Mouse (Mus musculus) WW6 (cell line): ENCODE results near the gene Ipmk.
A peak's percentile ranks its signal among the peaks of the same experiment; 100 is the strongest.

Experiments
- DNase-seq: peaks from one replicate; pipeline ENCODE4 v3.0.0-alpha.2; 2013; ENCODE audit warnings: low read depth, low spot score

Ipmk gene

DNA sequence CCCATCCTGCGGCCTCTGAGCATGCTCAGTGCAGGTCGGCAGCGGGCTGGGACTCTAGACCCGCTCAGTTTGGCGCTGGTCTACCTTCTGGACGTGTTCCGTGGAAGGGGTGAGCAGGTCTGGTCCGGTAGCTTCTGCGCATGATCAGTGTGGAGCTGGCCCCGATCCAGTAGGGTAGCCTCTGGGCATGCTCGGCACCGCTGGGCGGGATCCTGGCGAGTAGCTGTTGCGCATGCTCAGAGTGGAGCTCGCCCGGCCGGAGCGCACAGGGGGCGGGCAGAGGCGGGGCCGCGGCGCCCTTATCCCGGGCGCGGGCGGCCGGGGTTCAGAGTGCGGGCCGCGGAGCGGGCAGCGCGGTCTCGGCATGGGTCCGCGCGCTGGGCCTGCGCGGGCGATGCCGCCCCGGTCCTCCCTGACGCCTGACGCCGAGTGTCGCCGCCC is at the start of gene Ipmk:
TSS of gene Ipmk (plus strand) at position 255 of the 441 bp plus-strand sequence.
- peak; percentile 95 for DNase-seq

DNA sequence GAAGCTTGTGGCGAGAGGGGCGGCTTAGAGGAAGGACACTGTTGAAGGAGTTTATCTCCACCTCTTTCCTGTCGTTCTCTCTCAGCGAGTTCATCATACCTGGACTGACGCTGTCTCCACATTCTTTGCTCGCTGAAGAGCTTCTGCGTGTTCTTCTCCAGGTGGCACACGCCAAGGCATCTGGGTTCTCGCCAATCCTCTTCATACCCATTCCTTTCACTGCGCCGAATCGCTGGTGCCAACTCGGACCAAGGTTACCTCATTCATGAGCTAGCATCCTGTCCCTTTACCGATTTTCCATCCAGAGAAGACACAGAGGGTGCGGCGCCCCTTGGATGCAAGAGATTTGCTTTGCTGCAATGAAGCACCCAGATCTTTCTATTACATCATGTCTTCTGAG is 47.4 kb upstream of the Ipmk start:
- DNase-seq = no peak

DNA sequence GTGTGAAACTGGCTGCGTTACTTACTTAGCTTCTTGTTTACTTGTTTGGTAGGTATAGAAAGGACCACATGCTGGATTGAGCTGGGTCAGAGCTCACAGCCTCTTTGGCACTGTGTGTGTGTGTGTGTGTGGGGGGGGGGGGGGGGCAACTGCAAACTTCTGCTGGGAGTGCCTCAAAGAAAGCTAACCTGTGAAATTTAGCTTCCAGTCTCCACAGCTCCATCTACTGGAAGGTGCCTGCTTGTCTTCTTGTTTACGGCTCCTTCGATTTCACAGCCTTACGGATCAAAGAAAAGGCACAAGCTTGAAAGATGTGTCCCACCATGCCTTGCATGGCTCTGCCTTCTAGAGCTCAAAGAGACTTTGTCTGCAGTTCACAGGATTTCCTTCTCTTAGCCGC is 45.1 kb upstream of the Ipmk start:
- DNase-seq = no peak

DNA sequence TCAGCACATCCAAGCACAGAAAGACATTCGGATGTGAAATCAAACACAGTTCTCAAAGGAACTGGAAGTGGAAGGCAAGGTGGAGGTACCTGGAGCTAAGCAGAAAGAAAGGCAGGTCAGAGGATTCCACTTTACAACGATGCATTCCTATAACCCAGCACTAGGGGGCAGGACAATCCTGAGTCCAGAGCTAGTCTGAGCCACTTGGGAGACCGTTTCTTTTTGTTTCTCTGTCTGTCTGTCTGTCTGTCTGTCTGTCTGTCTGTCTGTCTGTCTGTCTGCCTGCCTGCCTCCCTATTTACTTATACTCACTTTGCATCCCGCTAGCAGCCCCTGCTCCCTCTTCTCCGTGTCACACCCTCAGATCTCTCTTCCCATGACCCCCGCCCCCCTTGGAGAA is 41.4 kb upstream of the Ipmk start:
- no peak for DNase-seq

DNA sequence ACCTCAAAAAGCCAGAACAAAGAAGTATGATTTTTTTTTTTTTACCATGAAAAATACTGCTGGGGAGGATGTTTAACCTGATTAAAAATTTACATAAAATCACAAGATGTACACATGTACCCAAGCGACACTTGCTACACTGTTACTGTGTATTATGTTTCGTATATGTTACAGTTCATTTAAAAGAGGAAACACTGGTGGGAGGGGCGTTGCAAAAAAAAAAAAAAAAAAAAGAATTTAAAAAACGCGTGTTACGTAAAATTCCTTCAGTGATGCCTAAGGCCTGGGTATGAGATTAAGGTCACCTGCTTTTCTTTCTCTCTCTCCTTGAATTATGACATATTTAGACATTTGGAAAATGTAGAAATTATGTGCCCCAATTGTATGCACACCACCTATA is 40.8 kb upstream of the Ipmk start:
- DNase-seq = no peak

DNA sequence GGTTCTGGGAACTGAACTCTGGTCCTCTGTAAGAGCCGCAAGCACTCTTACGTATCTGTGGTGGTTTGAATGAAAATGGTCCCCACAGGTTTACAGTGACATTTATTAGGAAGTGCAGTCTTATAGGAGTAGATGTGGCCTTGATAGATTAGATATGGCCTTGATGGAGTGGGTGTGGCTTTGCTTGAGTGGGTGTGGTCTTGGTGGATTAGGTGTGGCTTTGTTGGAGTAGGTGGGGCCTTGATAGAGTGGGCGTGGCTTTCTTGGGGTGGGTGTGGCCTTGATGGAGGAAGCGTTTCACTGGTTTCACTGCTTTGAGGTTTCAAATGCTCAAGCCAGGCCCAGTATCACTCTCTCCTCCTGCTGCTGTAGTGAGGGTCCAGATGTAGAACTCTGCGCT is 39.4 kb upstream of the Ipmk start:
- no peak for DNase-seq

DNA sequence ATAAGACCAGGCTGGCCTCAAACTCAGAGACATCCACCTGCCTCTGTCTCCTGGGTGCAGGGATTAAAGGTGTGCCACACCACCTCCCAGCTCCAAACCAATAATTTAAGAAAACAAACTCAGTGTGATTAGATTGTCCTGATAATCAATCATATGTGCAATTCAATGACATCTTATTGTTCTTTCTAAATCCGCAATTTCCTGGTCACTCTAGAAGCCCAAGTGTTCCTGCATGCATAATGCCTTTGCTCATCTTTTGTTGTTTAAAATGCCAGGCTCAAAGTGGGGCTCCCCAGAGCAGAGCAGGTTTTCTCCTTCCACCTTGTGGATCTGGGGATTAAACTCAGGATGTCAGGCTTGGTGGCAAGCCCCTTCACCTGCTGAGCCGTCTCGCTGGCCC is 37.3 kb upstream of the Ipmk start:
- no peak for DNase-seq

DNA sequence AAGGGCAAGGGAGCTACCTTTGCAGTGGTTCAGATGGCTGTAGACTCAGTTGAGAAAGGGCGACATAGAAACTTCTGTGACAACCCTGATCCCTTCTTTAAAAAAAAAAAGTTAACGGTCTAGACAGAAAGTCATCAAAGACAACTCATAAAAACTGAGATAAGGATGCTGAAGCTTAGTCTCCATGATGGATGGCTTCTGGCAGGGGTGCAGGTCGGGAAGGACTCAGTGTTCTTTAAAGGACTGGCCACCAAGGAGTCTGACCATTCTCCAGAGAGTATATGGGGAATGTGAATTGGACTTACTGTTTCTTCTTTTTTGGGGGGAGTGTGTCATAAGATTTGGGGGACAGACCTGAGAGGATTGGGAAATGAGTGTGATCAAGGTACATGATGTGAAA is 33.0 kb upstream of the Ipmk start:
- DNase-seq = no peak

DNA sequence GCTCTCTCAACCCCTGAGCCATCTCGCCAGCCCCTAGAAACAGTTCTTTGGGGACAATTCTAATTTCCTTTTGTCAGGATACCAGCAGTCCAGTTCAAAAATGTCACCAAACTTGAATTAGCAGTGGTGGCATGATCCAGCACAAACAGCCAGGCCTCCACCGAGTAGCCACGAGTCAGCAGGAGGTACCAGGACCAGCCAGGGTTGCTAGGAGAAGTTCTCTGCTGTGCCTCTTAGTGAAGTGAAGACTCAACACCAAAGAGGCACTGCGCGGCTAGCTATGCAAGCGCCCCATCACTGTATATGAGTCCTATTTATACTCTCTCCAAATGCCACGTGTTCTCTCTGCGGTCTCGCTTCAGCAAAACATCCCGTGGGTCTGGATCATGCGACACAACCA is 31.5 kb upstream of the Ipmk start:
- DNase-seq = no peak

DNA sequence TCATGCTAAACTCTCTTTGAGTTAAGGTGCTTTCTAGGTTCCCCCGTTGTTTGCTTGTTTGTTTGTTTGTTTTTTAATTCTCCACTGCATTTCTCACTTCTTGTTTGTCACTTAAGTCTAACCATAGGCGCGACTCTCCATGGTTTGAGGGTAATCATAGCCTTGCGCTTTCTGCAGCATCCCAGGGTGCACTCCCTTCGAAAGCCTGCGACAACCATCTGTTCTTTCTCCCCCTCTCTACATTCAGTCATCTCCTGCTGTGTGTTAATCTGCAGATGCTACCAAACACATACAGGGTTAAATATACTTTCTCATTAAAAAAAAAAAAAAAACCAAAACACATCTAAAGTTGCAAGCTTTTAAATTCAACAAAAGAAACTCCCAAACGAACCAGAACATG is 31.1 kb upstream of the Ipmk start:
- no peak for DNase-seq

DNA sequence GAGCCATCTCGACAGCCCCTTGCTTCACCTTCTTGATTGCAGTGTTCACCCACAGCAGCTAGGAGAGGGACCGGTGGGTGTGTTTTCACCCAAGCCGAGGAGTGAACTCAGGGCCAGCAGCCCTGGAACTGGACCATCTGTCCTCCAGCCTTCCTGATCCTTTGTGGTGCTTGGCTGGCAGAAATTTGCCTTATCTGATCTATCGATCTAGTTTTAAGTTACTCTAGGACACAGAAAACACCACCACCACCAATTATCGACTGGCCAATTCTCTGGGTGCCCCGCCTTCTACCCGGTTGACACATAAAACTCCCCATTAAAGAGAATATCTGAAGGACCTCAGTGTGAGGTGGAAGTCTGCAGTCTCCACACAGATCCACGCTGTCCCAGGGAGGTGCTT is 23.9 kb upstream of the Ipmk start:
- DNase-seq = no peak

DNA sequence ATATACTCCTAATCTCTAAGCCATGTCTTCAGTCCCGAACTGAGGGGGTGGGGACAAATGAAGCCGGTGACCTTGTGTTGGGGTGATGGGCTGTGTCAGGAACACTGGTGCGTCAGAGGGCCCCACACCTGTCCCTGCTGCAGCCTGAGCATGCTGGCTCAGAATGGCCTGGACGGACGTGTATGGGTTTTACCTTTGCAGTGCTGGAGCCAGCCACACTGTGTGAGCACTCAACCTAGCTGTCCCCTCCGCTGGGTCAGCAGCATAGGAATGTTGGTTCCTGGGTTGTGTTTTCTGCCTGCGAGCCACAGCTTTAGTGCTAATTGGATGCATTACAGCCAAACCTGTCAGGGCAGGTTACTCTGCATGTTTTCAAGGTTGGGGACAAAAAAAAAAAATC is 21.4 kb upstream of the Ipmk start:
- DNase-seq = no peak

DNA sequence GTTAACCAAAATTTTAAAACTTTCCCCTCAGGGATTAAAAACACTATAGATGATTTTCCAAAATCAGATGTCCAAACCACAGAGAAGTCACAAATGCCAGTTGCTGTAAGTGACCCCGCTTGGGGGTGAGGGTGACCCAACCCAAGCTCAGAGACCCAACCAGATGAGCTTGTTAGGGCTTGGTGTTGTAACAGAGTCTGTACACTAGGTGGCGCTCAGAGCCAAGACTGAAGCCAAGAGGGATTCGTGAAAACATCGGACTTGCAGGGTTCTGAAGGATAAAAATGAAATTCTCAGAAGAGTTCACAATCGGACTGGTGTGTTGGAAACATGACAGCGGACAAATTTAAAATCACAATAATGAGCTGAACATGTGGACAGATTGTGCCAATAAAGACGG is 20.8 kb upstream of the Ipmk start:
- DNase-seq = no peak

DNA sequence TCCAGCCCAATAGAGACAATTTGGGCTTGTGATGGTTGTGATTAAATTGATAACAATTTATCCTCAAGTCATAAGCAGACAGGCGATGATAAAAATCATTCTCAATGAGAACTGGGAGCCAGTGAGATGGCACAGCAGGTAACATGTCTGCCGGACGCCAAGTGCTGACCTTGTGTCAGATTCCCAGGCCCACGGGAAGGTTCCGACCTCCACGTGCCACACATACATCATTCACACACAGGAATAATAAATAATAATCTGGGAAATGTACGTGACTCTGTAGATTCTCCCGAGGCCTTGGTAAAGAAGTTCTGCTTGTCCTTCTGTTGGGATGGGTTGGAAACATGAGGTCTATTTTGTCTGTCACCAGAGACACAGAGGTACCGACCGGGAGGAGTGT is 20.2 kb upstream of the Ipmk start:
- DNase-seq = no peak

DNA sequence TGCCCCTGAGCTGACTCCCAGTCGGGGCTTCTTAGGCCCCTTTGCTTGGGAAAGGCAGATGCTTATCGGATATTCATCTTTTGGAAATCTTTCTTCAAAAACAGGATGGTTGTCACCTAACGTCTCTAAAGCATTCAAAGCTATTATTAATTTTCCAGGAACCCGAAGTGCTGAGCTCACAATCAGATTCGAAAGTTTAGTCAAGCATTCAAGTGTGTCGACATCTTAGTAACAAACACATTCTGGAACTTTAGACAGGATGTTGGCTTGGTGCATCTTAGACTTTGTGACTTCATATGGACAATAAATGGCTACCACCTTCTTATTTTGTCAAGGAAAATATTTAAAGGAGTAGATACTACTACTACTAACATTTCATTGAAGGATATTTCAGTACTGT is 19.2 kb upstream of the Ipmk start:
- DNase-seq = no peak

DNA sequence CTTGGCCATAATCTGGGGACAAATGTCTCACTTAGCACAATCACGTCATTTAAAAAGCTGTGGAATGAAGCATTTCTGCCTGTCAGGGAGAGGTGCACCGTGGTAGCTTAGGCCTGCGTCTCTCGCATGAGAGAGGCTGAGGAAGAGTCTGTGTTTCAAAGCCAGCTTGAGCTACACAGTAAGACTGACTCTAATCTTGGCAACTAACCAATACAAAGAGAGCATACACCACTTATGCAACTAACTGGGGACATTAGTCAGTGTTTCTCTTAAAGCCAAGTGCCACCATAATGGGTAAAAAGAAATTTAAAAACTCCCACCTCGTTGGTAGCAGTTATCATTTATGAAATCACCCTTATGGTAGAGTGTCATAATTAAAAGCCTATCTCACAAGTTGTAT is 18.7 kb upstream of the Ipmk start:
- no peak for DNase-seq

DNA sequence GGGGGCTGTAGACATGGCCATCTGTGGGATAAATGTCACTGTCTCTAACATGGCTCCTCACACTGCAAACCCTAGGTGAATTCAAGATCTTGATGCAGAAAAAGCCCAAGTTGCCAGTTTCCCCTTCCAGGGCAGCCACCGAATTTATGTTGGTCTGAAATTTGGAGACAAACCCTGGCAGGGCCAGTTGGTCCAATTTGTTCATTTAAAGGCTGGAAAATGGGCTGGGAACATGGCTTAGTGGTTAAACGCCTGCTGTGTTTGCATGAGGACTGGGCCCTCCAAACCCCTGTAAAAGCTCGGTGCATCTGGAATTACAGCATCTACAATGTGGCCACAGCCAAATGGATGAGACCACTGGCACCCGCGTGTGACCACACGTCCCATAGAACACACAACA is 18.3 kb upstream of the Ipmk start:
- no peak for DNase-seq

DNA sequence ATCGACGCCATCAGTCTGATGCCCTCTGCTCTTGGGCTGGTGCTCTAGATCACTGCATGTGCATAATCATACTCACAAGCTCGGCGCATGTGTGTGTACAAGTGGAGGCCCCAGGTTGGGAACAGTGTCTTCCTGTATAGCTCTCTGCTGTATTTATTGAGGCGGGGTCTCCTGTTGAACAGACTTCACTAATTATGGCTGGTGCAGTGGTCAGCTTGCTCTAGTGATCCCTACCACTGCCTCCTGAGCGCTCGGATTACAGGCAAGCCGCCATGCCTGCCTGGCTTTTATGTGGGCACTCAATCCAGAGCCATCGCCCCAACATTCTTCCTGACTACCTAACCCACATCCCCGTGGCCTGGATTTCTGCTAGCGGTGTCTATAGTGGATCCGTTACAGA is 17.5 kb upstream of the Ipmk start:
- no peak for DNase-seq

DNA sequence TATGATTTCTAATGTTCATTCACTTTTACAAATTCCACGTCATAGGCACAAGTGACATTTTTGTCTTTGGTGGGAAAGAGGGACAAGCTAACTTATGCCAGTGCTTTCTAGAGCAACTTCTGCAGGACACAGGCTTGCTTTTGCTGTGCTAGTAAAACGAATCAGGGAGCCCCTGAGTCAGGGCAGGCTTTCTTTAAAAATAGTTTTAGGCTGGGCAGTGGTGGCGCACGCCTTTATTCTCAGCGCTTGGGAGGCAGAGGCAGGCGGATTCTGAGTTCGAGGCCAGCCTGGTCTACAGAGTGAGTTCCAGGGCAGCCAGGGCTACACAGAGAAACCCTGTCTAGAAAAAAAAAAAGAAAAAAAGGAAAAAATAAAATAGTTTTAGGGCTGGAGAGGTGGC is 15.7 kb upstream of the Ipmk start:
- DNase-seq = no peak

DNA sequence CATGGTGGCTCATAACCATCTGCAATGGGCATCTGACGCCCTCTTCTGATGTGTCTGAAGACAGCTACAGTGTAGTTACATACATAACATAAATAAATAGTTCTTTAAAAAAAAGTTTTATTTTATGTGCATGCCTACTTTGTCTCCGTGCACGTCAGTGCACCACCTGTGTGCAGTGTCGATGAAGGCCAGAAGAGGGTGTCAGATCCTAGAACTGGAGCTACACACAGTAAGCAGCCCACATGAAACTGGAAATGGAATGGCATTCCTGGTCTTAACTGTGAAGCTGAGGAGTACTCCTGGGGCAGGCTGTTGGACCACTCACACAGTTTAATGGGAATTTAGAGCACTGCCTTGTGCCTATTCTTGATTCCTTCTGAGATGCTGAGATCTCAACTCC is 15.2 kb upstream of the Ipmk start:
- no peak for DNase-seq

DNA sequence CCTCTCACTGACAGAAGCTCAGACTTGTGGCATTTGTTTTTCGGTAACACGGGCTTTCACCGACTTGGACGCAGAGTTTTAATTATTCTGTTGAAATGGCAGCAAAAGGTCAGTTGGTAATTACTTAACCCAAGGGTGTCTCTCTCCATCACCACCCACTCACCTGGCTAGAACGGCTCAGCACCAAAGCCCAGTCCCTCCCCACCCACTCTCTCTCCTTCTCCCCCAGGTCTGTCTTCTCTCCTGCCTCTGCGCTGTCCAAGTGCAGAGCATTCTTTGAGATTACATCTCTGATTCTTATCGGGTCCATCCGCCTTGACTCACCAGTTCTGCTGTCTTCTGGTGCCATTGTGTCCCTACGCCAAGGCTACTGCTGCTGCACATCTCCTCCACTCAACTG is 14.7 kb upstream of the Ipmk start:
- DNase-seq = no peak

DNA sequence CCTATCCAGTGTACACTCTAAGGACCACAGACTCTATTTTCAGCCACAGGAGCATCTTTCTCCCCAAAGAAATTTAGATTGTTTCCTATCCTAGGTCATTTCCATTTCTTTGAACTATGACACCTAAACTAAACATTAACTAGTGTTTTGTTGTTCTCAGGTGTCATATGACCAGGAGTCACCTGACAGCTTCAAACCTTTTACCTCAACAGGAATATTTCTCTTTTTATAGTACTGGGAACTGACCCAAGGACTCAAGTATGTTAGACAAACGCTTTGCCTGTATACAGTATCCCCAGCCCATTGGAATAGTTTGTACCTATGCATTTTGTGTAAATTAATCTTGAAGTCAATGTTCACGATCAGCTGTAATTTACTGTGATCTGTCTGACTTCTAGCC is 9.8 kb upstream of the Ipmk start:
- no peak for DNase-seq

DNA sequence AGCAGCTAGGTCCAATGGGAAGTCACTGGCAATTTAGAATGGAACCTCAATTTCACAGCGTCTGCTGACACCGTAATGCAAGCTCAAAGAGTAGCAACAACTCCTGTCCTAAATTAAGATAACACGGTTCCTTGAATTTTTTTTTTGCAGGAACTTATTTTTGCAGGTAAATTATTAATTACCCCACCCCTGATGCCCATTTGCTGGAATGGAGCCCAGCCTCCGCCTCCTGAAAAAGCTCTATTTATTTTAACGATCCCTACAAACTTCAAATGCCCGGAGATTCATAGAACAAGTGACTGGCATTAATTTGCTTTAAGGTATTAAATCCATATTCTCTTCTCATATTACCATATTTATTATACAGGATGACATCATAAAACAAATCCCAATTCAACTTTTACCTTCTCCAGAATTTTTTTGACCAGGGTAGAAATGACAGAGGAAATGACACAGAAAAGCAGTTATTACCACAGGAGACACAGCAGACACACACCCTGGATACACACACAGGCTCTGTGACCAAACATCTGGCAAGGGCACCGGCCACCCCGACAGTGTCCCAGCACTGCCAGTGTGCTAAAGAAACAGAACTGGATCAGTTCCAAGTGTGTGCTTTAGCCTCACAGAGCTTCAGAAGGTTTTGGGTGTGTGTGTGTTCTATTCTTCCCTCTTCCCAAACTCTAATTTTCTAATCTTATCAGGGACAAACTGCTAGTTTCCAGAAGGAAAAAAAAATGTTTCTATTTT is 9.2 kb upstream of the Ipmk start:
- no peak for DNase-seq

DNA sequence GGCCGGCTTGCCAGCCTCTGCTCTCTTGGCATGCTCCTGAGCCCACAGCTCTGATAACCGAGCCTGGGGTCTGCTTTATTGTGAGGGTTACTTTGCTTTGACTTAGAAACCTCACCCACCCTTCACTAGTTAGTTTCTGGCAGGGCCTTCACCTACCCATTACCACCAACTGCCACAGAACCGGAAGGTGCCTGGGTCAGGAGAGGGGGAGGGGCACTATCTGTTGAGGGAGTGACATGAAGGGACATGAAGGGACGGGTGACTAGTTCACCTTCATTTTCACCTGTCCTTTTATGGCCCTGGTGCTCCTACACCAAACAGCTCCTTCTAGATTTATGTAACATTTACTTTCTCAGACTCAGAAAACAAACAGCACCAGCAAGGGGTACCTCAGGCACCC is 8.1 kb upstream of the Ipmk start:
- no peak for DNase-seq
